Mouse (Mus musculus) induced T-regulatory cell, adult 2 months (primary cell): ENCODE results near the gene Olfr455.

Experiments
- DNase-seq: peaks from one replicate; pipeline ENCODE4 v3.0.0-alpha.2; 2012; ENCODE audit warnings: low read depth

The Olfr455 gene

DNA sequence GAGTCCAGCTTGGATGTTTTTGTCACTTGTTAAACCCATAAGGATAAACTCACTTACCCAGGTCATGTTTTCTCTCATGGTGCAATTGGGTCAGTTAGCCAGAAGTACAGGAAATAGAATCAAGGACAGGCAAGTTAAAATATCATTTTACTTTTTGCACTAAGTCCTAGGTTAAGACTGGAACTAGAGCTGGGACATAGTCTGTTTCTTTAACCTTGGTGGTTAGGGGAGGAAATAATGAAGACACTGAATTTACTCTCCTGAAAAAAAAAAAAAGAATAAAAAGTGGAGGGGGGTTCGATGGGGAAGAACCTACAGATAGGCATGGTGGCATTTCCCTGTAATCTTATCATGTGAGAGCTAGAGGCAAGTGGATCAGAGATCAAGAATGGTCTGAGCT lies 60.3 kb downstream of the Olfr455 start, which contains the start of gene Olfr456:
Gene Olfr456 (minus strand): TSS at position 101 of the 400 bp plus-strand sequence.
- DNase-seq, result no peak
